Mouse (Mus musculus) adipocyte (in vitro differentiated cells): Measurements from ENCODE around the gene Ccr1.

Source experiments
- DNase-seq: peaks from one replicate; pipeline ENCODE4 v3.0.0-alpha.2; 2016; ENCODE audit warnings: low spot score

Ccr1 gene

DNA sequence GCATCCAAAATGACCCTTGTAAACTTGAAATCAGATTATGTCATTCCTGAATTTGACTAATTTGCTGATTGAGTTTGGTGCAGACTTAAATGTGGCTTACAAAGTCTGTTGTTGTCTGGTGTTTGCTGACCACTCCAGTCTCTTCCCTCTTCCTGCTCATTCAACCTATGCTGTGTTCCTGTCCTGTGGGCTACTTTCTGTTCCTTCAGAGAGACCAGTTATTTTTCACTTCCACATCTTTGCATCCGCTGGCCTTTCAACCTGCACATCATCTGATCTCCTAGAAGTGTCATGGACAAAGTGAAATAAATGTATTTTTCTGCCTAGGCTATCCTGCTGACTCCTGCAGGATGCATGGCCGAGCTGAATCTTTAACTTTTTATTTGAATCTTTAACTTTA lies 14.9 kb downstream of the Ccr1 start:
- DNase-seq: no peak

- DNase-seq: no peak
Measured at GRCm38 (mm10) chr9:123951176-123951575, 17.3 kb downstream of the Ccr1 start.

- DNase-seq: no peak
Measured at GRCm38 (mm10) chr9:123949432-123949831, 19.1 kb downstream of the Ccr1 start.

GRCm38 (mm10) chr9:123947815-123948214 lies 20.7 kb downstream of the Ccr1 start:
- no peak for DNase-seq

DNA sequence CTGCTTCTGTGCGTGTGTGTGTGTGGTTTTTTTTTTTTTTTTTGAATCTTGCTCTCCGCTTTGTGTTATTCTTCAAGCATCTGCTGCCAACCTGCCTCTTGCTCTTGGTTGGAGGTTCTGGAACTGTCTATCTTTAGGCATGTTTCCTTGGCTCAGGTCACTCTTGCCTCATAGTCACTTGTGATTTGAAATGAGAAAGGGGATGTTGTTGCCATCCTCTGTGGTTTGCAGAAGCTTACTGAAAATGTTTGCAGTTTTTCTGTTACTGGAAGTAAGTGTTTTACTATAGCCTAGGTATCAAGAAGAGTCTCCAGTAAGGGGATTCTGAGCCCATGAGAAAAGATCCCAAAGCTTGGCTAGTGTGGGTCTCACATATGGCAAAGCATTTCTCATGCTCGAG lies 26.5 kb downstream of the Ccr1 start:
- no peak for DNase-seq

- DNase-seq: no peak
Measured at GRCm38 (mm10) chr9:123941316-123941715, 27.2 kb downstream of the Ccr1 start.

- DNase-seq: no peak
Measured at GRCm38 (mm10) chr9:123940628-123941027, 27.9 kb downstream of the Ccr1 start.

DNA sequence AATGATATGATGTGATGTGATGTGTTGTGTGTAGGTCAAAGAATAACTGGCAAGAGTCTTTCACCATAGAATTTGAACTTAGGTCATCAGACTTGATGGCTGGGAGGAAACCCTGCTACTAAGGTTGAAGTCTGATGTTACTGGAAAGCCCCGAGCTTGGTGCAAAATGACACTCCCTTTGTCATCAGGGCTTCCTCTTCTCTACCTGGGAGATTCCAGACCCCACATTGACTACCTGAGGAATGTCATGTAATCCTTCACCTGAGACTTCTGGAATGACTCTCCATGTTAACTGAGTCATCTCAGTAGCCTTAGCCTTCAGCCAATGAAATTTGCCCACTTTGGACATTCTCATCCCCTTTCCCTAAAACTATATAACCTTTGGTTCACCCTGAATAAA lies 28.3 kb downstream of the Ccr1 start:
- no peak for DNase-seq

DNA sequence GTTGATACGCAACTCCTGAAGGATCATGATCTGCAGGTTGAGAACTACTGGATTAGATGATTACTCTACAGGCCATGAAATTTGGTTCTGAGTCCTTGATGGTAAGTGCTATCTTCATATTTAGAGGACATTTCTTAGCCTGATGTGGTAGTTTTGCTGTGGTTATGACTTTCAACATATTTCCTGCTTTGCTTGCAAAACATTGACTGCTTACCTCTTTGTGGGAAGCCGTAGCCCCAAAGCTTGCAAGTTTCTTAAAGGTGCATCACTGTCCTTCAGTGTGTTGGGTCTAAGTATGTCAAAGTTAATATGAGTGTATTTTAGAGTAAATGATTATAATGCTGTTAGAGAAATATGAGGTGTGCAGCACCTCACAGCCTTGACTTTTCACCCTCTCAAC lies 30.5 kb downstream of the Ccr1 start:
- DNase-seq: no peak

- DNase-seq: no peak
Measured at GRCm38 (mm10) chr9:123936604-123937280, 31.8 kb downstream of the Ccr1 start.

GRCm38 (mm10) chr9:123935776-123936175 lies 32.7 kb downstream of the Ccr1 start:
- no peak for DNase-seq

- DNase-seq: no peak
Measured at GRCm38 (mm10) chr9:123935346-123935745, 33.1 kb downstream of the Ccr1 start.

GRCm38 (mm10) chr9:123933716-123934445 lies 34.6 kb downstream of the Ccr1 start:
- no peak for DNase-seq

DNA sequence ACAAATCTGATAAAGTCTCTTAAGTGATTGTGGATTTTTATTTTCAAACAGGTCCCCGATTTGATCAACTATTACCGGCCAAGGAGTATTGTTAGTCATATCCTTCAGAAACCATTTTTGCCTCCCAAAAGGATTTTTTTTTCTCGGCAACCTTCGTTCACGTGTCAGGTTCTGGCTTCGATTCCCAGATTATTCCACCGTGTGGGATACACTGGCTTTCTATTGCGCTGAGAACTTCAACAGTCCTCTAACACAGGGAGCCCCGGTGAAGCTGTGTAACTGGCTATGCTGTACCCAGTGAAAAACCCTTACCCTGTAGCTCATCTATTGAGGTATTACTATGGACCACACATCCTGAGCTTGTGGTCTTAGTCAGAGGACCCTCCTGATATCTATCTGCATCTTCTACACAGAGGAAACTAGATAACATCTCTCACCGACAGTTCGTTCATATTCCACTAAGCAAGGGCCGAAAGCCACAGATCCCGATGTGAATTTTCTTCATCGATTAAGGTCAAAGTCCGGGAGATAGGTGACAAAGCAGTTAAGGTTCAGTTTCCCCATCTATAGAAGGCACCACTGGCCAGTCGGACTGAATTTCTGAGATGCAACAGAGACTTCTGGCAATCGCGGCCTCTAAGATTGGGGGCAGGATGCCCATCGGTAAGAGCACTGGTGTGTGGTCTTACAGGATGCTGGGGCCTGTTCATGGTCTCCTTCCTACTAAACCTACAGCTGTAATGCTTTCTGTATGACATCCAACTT lies 35.4 kb downstream of the Ccr1 start:
- no peak for DNase-seq

- DNase-seq: no peak
Measured at GRCm38 (mm10) chr9:123931761-123932700, 36.5 kb downstream of the Ccr1 start.

DNA sequence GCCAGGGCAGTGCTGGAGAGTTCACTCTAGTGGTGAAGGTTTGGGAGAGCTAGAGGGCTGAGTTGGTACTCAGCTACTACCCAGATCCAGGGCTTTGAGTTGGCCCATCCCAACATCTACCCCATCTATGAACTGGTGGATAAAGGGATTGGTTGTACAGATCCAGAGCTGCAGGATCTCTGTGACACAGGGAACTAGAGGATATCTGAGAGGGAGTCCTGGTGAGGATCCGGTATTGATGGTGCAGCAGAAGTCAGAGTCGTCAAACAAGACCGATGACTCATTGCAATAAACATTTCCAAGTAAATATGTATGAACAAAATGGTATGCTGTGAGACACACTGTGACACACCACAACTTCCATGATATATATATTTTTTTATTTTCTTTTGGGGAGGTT lies 37.6 kb downstream of the Ccr1 start:
- no peak for DNase-seq

- no peak for DNase-seq
Measured at GRCm38 (mm10) chr9:123930476-123930875, 38.0 kb downstream of the Ccr1 start.

- peak; percentile 28 for DNase-seq
Measured at GRCm38 (mm10) chr9:123929936-123930335, 38.6 kb downstream of the Ccr1 start.

- DNase-seq: no peak
Measured at GRCm38 (mm10) chr9:123928759-123929246, 39.7 kb downstream of the Ccr1 start.

- no peak for DNase-seq
Measured at GRCm38 (mm10) chr9:123928118-123928758, 40.3 kb downstream of the Ccr1 start.

- DNase-seq: no peak
Measured at GRCm38 (mm10) chr9:123927281-123927960, 41.1 kb downstream of the Ccr1 start.
